Mouse (Mus musculus): Measurements from ENCODE around the gene Cst7.
"Not testable (repeated sequence)": the region's sequence is repeated elsewhere in the genome, so short reads cannot be mapped to it uniquely, and the experiment has no call there.

Gene Cst7

DNA sequence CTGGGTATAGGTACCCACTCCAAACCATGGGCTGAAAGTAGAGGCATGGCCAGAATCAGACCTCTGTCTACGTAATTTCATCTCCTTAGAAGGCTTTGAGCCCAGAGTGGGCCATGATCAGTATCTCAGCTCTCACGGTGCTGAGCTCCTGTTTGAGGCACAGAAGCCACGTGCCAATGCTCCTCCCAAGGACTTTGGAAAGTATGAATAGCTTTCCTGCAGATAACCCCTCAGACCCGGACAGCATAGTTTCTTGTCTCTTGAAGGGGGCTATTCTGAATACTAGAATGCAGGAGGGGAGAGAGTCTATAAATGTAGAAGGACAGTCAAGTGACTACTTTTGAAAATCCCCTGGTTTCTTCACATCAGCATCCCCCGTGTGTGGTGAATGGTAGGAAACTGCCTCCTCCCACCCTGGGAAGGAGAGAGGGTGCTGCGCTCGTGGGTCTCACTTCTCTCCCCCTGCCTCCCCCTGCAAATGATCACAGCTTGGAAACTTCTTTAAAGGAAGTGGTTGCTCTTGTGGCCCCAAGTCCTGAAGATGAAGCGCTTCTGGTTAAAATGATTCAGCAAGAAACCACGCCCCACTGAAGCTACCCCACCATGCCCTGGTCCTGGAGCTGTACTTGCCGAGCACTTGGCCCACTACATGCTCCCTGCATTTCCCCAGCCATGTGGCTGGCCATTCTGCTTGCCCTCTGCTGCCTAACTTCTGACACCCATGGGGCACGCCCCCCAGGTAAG lies at the start of gene Cst7:
Gene Cst7, plus strand, starts transcription at position 569 of the 744 bp plus-strand sequence.
- no peak for DNase-seq (ENCODE audit: low read depth, low spot score)

DNA sequence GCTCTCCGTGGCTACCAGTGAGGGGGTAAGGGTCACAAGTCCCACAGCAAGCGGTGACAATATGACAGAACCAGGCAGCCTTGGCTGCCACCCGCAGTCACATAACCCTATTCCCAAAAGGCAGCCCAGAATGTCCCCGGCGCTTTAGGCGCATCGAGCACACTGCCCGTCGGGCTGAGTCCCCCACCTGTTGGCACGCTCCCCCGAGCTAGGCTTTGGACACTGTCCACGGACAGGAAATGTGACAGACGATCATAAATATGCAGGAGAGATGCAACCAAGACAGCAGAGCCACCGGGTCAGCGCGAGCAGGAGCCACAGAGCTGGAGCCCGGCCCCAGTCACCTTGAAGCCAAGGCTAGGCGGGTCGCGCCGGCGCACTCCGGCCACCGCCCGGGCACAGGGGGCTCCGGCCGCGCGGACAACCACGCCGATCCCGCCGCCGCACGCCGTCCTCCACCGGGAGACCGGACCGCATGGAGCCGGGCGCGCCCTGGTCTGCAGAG lies 44.5 kb upstream of the Cst7 start:
- no peak for DNase-seq (ENCODE audit: low read depth, low spot score)

DNA sequence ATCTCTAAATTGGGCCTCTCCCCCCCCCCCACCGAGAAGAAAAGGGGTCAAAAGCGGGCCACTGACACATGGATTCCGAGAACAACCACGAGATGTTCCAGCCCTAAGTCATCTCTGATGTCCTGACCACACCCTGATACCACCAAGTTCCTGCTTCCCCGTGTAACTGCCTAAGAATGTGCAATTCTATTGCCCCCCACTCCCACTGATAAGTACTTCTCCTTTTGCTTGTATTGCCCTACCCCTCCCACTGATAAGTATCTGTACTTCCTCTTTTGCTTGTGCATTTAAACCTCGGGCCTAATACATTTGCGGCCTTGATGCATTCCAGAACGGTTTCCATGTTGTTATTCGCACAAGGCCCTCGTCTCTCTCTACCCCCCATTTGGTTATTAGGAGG lies 20.6 kb upstream of the Cst7 start:
- DNase-seq (ENCODE audit: low read depth, low spot score): not testable (repeated sequence)

DNA sequence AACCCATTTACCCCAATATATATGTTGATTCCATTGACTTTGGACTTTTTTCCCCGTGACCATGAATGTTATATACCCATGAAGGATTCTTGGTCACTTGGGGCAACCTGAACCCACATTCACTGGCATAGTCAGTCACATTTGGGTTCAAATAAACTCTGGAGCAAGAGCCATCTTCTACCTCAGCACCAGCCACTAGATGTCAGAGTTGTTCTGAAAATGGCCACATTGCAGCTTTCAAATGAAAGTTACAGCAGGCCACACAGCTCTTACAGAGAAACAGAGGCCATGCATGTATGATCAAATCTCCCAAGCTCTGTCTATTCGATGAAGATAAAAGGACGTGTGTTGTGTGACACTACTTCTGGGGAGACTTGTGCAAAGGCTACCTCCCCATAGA lies 11.6 kb upstream of the Cst7 start:
- no peak for DNase-seq (ENCODE audit: low read depth, low spot score)

DNA sequence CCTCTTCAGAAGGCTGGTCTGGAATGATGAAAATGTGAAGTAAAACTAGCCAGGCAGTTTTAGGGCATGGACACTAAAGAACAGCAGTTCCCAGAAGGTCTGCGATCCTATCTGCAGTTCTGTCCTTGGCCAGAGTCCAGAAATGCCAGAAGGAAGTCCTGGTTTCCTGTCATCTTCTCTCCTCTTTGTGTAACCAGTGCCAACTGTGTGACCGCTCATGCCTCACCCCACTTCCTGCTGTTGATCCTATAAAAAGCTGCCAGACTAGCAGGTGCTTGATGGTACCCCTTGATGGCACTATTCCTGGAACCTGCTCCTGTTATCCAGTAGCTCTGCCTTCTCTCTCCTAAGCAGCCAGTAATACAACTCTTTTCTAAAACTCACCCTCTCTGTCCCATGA lies 3.2 kb upstream of the Cst7 start:
- DNase-seq (ENCODE audit: low read depth, low spot score): no peak

DNA sequence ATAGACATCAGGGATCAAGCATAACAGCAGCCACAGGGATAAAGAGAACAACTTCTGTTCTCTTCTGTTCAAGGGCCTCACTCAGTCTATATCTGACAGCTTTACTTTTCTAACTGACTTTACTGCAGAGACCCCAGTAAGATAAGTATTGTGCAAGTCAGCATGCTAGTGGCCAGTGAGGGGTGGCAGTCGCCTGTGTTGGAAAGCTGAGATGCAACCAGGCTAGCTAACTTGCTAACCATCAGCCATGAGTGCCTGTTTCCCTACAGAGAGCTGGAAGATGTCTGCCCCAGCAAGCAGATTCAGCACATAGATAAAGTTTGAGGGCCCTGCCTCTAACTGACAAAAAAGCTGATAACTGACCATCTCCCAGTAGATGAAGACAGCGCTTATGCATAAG lies 546 bp downstream of the Cst7 start:
- no peak for DNase-seq (ENCODE audit: low read depth, low spot score)

DNA sequence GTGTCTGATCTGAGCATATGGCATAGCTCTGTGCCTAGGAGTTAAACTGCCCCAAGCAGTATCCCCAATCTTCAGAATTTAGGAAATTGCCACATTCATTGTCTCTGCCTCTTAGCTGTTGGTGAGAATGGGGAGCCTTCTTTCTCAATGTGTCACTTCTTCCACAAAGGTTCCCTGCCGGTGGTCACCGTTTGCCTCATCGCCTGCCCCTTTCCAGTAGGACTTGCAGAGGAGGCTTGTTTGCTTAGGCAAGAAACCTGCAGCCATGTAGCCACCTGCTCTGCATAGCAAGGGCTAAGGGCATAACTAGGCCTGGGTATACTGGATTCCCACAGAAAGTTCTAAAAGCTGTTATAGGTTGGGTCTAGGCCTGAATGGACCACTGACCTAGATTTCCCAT lies 2.2 kb downstream of the Cst7 start:
- no peak for DNase-seq (ENCODE audit: low read depth, low spot score)

DNA sequence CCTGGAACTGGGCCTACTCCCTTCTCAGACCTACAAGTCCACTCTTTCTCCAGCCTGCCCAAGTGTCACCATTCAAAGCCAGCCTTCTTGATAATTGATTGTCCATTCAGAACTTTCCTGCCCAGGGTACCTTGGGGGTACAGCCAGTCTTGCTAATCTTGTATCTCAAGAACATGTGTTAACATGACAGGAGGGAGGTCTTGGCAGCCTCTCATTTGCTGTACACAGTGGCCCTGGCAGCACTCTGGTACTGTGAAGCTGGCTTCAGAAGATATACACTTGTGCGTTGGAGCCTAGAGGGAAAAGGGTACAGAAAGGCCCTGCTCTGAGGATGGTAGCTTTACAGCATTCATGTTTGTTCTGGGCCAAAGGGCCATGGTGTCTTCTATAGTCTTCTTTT lies 6.0 kb downstream of the Cst7 start:
- DNase-seq (ENCODE audit: low read depth, low spot score): no peak

DNA sequence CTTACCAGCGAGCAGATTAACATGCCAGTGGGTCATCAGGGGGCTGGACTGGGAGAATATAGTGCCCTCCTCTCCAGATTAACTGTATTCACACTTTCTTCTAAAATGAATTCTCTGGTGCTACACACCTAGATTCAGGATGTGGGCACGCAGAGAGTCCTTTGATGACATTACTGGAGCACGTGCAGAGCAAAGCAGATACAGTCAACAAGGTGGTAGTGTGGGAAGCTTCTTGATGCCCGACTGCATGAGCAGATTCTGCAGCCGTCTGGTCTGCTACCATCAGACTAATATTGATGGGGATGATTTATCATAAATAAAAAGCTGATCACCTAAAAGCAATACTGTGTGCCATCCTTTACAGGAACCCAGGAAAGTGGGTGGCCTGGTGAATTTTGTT lies 8.4 kb downstream of the Cst7 start:
- DNase-seq (ENCODE audit: low read depth, low spot score): no peak

DNA sequence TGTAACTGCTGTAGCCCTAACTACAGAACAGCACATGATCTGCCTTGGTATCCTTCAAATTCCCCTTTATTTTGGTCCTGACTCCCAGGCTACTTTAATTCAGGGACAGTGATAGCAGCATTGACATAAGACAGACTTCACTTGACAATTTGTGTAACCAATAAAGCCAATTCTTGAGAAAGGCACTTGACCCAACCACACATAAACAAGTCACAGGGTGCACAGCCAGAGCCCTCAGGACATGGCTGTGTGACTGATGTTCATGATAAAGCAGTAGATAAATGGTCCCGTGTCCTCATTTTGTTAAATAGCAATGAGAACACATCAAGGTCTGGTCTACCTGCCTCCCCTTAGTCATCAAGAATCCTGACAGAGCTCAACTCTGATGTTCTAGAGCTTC lies 9.4 kb downstream of the Cst7 start:
- DNase-seq (ENCODE audit: low read depth, low spot score): no peak

DNA sequence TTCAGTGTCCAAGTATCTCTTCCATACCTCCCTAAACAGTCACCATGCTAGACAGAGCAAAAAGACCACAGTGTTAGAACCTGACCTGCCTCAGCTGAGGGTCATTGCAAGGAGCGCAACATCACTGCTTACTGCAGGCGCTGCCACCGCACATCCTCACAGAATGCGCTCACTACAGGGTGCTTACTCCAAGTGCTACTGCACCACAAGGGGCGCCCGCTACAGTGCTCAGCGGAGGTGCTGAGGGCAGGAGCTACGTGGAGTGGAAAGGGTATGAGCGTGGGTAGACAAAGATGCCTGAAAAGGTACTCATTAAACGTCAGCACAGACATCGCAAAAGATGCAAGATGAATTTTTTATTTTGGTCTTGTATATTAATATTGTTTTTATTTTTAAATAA lies 18.9 kb downstream of the Cst7 start:
- peak; percentile 24 for DNase-seq (ENCODE audit: low read depth, low spot score)

DNA sequence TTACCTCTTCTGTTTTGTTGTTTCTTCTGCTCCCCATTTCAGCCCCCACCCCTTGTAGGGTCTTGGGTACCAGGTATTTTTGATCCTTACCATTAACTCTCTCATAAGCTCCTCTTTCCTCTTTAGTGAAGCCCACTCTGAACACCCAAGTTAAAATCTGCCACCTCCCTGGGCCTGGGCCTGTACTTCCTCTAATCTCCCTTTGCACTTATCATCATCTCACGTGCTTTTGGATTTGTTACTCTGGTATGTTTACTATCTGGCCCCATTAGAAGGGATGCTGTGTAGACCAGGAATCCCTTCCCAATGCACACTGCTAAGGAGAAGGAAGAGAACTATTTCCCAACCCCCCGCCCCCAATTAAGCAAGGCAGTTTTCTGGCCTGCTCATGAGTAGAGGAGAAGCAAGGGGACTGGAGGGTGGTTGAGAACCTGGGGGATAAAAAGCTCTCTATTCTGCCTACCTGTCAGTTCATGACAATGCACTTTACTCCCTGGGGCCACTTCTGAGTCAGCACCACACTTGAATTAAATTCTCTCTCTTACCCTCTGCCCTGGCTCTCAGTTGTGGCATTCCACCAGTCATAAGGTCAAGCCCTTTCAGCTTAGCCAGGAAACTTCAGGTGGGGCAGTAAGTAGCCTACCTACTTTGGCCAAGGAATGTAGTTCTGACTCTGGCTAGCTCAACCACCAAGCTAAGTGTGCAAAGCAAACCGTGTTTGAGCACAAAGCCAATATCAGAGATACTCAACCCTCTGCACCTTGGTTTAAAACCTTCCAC lies 25.4 kb downstream of the Cst7 start:
- no peak for DNase-seq (ENCODE audit: low read depth, low spot score)

DNA sequence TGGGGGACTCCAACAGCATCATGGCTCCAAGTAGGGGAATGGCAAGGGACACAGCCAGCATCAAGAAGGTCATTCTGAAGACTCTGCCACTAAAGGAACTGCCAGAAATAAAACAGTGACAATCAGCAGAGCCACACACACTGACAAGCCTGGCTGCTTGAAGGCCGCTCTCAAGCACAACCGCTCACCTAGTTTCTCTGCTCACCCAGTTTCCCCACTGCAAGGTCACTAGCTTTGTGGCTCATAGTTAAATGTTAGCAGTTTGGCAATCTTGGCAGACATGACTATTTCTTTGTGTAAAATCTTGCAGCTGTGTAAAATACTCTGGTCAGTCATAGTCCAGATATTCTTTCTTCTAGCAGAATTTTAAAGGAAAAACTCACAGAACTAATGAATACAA lies 30.0 kb downstream of the Cst7 start:
- DNase-seq (ENCODE audit: low read depth, low spot score): no peak

DNA sequence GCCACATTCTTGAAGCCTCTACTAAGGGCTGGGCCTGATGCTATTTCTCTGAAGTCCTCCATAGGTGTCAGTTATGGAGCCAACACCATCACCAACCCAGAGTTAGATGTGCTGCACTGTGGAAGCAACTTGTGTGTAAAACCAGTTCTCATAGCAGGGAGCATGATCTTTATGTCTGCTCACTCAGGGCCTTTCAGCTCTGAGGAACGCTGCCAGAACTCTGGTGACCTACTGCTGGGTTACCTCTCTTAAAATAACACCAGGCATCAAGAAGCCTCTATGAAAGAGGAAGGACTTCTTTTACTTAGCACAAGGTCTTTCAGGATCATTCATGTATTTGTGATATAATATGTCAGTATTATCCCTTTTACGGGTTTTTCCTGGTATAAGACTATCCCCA lies 32.0 kb downstream of the Cst7 start:
- no peak for DNase-seq (ENCODE audit: low read depth, low spot score)

DNA sequence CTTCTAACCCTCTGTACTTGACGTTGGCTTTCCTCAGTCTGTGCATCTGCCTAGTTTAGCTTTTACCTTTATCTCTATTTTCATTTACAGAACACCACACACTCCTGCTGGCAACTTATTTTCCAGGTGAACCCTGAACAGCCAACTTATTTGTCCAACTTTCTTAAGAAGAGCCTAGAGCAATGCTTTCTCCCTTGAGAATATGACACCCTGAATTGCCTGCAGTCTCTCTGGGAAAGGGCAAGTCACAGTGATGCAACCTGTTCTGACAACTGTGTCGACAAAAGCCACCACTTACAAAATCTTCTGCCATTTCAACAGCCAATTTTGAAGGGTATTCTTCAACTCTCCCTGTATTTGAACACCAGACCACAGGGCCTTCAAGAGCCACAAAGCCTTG lies 34.6 kb downstream of the Cst7 start:
- no peak for DNase-seq (ENCODE audit: low read depth, low spot score)

DNA sequence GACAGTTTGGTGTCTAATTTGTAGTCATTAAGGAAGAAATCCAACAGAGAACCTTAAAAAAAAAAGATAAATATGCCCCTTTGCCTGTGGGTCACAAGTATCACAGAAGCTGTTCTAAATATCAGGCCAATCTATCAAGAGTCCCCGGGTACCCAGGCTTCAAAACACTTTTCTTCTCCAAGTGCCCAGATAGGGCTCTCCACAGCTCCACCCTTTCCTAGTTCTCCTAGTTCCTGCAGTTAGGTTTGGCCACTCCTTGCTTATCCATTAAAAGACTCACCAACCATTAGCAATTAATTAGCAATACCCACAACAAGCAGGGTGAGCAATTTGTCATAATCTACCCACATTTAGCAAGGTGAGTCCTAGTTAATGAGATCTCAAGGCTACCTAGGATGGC lies 36.9 kb downstream of the Cst7 start:
- no peak for DNase-seq (ENCODE audit: low read depth, low spot score)

DNA sequence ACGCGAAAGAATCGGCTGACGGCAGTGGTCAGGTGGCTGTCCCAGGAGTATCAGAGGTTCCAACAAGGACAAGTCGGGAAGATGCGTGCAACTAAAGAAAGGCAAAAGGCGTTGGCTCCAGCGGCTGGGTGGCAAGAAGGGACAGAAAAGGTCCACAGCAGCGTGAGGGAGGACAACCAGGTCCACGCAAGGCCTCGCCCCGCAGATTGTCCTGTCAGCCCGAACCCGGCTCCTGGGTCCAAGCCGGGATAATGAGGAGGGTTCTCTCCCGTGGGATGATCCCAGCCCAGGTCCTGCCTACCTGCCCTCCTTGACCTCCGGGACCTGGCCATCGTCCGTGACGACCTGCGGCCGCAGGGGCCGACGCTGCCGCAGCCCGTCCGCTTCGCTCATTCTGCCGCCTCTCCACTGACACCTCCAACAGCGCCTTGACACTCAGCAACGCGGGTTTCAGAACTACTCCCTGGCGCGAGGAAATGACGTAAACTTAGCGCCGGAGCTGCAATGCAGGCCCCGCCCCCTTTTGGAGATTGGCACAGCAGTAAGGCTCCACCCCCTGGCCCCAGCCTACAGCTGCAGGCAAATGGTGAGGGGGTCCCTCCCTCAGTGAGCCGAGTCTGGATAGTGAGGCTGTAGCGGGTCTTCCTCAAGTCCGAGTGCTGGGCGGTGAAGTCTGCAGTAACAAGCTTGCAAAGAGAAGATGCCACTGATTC lies 38.0 kb downstream of the Cst7 start, which contains the start of gene Apmap:
Gene Apmap, minus strand, starts transcription at position 481 of the 713 bp plus-strand sequence.
- DNase-seq (ENCODE audit: low read depth, low spot score): peak; percentile 92

DNA sequence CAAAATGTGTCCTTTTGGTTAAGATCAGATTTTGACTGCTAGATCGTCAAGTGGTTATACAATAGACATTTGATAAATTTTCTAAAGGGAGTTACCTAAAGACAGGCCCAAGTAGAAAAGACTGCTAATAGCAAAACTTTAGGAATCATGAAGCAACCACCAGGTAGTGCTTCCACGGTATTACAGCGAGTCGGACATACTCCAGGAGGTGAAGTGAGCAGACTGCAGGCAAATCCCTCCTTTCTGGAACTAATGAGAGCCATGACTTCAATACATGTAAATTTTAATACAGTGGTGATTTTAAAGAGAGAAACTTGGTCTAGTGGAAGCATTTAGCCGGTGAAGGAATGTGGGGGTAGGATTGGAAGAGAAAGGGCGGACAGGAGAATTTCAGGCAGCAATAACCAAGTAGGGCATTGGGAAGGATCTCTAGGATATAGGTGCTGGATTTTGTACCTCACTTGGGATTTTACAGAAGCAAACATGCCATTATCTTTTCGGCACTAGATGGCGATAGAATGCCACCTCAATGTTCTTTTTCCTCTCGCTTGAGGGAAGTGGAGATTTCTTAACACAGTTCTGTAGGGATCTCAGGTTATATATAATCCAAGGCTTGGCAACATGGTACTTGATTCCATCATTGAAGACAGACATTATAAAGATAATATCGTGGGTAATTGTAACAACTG lies 38.8 kb downstream of the Cst7 start:
- peak; percentile 34 for DNase-seq (ENCODE audit: low read depth, low spot score)

DNA sequence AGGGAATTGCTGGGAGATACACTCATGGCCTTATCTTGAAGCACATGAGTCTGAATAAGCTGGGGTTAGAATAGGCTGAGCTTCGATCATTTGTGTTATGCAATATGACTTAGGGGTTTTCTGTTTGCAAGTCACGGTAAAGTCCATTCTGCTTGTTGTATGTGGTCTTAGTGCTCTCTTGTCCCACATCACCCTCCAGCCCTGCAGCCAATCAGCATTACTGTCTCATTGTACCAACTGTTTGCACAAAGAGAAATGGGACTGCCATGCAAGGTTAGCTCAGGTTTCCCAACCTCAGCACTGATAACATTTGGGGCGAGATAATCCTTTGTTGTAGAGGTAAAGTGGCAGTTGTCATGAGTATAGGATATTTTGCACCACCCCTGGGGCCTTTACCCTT lies 39.9 kb downstream of the Cst7 start:
- no peak for DNase-seq (ENCODE audit: low read depth, low spot score)

DNA sequence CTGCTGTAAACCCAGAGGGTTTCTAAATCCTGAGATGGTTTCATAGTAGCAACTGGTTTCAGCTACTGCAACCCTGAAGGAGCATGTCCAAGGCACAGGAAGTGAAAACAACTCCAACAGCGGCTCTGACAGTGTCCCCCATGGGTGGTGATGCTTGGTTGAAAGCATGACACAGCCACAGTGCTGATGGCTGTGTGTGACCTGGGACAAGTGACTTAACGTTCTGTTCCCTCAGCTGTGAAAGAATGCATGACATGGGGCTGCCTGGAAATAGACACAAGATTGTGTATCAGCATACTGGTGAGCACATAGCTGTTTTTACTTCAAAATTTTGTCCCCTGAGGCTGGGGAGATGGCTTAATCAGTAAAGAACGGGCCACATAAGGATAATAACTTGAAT lies 51.5 kb downstream of the Cst7 start:
- DNase-seq (ENCODE audit: low read depth, low spot score): no peak

DNA sequence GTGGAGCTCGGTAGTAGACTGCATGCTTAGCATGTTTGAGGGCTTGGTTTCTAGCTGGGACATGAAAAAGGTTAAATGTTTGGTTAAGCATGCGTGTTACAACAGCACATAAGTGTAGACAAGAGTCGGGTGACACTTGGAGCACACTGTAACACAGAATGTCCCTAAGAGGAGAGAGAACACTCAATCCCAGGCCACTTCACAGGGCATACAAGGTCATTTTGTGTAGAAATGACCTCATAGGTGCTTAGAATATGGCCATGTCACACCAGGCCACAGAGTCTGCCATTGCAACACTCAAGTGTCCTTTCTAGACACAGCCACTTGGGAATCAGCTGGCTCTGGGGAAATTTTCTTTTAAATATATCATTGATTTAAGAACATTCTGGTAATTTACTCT lies 53.7 kb downstream of the Cst7 start:
- no peak for DNase-seq (ENCODE audit: low read depth, low spot score)

DNA sequence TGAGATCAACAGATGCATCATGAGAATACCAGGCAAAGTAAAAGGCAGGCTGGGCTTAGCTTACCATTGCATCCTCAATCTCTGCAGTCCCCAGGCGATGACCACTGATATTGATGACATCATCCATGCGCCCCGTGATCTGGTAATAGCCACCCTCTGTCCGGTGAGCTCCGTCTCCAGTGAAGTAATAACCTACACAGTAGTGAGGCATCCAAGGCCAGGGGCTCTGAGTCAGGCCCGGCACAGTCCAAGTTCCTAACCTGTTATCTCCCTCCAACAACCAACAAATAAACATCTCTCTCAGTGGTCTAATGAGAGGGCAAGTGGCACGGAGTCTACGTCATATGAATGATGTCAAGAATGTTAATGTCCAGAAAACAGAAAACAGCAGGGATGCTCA lies 54.7 kb downstream of the Cst7 start:
- no peak for DNase-seq (ENCODE audit: low read depth, low spot score)
